Mouse (Mus musculus) thymus, adult 2 months (tissue): ENCODE measurements at regions not wholly inside any gene's neighbourhood (a gene's known extent, or its start where the extent isn't known, plus 50 kb on each side); places are given as distances from the start of the nearest gene placed in this dataset.
A peak's percentile ranks its signal among the peaks of the same experiment; 100 is the strongest.

Experiments
- DNase-seq: peaks from one replicate; pipeline ENCODE4 v3.0.0; 2021
- H3K27ac ChIP-seq: fragments of 200-500 bp; 2 replicates; pipeline ENCODE4 v1.5.1; 2012; ENCODE audit warnings: low read length, control low read depth; ENCODE audit not compliant: control insufficient read depth, insufficient read depth
- H3K27me3 ChIP-seq: fragments of 200-500 bp; 2 replicates; pipeline ENCODE4 v1.6.1; 2012; ENCODE audit warnings: mild to moderate bottlenecking, low read length, moderate library complexity, mixed read lengths; ENCODE audit not compliant: control insufficient read depth, insufficient read depth
- H3K36me3 ChIP-seq: fragments of 200-500 bp; 2 replicates; pipeline ENCODE4 v1.6.1; 2012; ENCODE audit warnings: mild to moderate bottlenecking, low read length, moderate library complexity; ENCODE audit not compliant: control insufficient read depth, insufficient read depth
- H3K4me1 ChIP-seq: fragments of 200-500 bp; replicated peaks from 2 replicates; pipeline ENCODE4 v1.6.1; 2012; ENCODE audit warnings: low read length; ENCODE audit not compliant: control insufficient read depth, insufficient read depth
- H3K4me3 ChIP-seq: fragments of 200-500 bp; 2 replicates; pipeline ENCODE4 v1.5.1; 2012; ENCODE audit warnings: mild to moderate bottlenecking, low read length, control low read depth, moderate library complexity; ENCODE audit not compliant: control insufficient read depth, insufficient read depth
- CTCF ChIP-seq: fragments of 200-500 bp; IDR thresholded peaks from 2 replicates; pipeline ENCODE4 v1.5.1; 2012; ENCODE audit warnings: mild to moderate bottlenecking, control low read depth, low read length, moderate library complexity, borderline replicate concordance; ENCODE audit not compliant: control insufficient read depth, poor library complexity, insufficient read depth; ENCODE audit errors: extremely low read depth
- POLR2A ChIP-seq: fragments of 200-500 bp; IDR thresholded peaks from 2 replicates; pipeline ENCODE4 v1.6.1; 2012; ENCODE audit warnings: mild to moderate bottlenecking, low read length, control low read depth, moderate library complexity; ENCODE audit not compliant: control insufficient read depth, poor library complexity, insufficient read depth; ENCODE audit errors: extremely low read depth
- WGBS: fragments of 180-500 bp; shearing (Covaris S2); methylation state at CpG from one replicate; pipeline ENCODE4 v1.1.7; 2018; 5-methylcytosine and 5-hydroxymethylcytosine counted together

- WGBS = 4% methylated on average over 27 of the region's 27 CpGs
- no peak overlapping the region for H3K27ac ChIP-seq
- TF ChIP-seq POLR2A (no peak), CTCF (no peak)
- no peaks in the 10 kb centered on the region for H3K36me3 ChIP-seq
- H3K4me3 ChIP-seq = peak overlapping the region; percentile 17
- H3K27me3 ChIP-seq = peaks cover 8% of the 10 kb centered on the region; the same call in 1 of the 2 replicates
- H3K4me1 ChIP-seq = peaks cover 5% of the 10 kb centered on the region
- peak; percentile 14 for DNase-seq
These were observed 58.1 kb upstream of the Cpm start for GRCm38 (mm10) chr10:117570971-117571861.

- H3K4me3 ChIP-seq = no peak overlapping the region
- no peaks in the 10 kb centered on the region for H3K36me3 ChIP-seq
- H3K4me1 ChIP-seq = peaks cover 5% of the 10 kb centered on the region
- H3K27me3 ChIP-seq = peaks cover 8% of the 10 kb centered on the region; the same call in 1 of the 2 replicates
- DNase-seq = no peak
- WGBS = 70% methylated on average over 8 of the region's 8 CpGs
- no peak overlapping the region for H3K27ac ChIP-seq
- TF ChIP-seq POLR2A (no peak), CTCF (no peak)
These were observed 59.0 kb upstream of the Cpm start for GRCm38 (mm10) chr10:117570091-117570970.

GRCm38 (mm10) chr10:117569301-117570079 lies 59.8 kb upstream of the Cpm start:
- Histone ChIP-seq H3K27ac (no peak overlapping the region), H3K4me3 (no peak overlapping the region), H3K36me3 (no peaks in the 10 kb centered on the region), H3K27me3 (peaks cover 8% of the 10 kb centered on the region; the same call in 1 of the 2 replicates), H3K4me1 (peaks cover 5% of the 10 kb centered on the region)
- DNase-seq = no peak
- WGBS = 82% methylated on average over 11 of the region's 11 CpGs
- no peak for TF ChIP-seq CTCF
- TF ChIP-seq POLR2A = no peak

- H3K4me3 ChIP-seq = no peak overlapping the region
- TF ChIP-seq CTCF (no peak), POLR2A (no peak)
- no peaks in the 10 kb centered on the region for H3K36me3 ChIP-seq
- peaks cover 5% of the 10 kb centered on the region for H3K4me1 ChIP-seq
- no peak overlapping the region for H3K27ac ChIP-seq
- no peak for DNase-seq
- 96% methylated on average over 13 of the region's 13 CpGs for WGBS
- peaks cover 8% of the 10 kb centered on the region; the same call in 1 of the 2 replicates for H3K27me3 ChIP-seq
These were observed 60.6 kb upstream of the Cpm start for GRCm38 (mm10) chr10:117568472-117569300.

- TF ChIP-seq CTCF = no peak
- TF ChIP-seq POLR2A = no peak
- Histone ChIP-seq H3K4me1 (peaks cover 5% of the 10 kb centered on the region), H3K27me3 (peaks cover 8% of the 10 kb centered on the region; the same call in 1 of the 2 replicates), H3K27ac (no peak overlapping the region), H3K4me3 (no peak overlapping the region), H3K36me3 (no peaks in the 10 kb centered on the region)
- 94% methylated on average over 3 of the region's 3 CpGs for WGBS
- DNase-seq = no peak
These were observed 61.2 kb upstream of the Cpm start for GRCm38 (mm10) chr10:117568138-117568387.
